In genomic region chr15:84613536-84614527, GRCm38 (mm10) we compare ENCODE assay signal across 8 mouse cellular contexts. TPM values are rescaled to one million over a fixed set of nuclear protein-coding genes. Genes with fewer than 3 reads are reported as not detected.
DNase-seq lines count a peak whose midpoint lies in the region; ATAC-seq lines count a peak whose summit lies in the region.

No protein-coding gene starts in this region.

- DNase-seq in adrenal gland, adult (ENCODE audit: inconsistent age in 2 of 2, low spot score in 1 of 2) = peak; percentile 83 to 97
- DNase-seq in embryo, embryonic 10 days (ENCODE audit: low spot score) = peak; percentile 95
- peak; percentile 88 for DNase-seq in gastrocnemius, postnatal 14 days
- DNase-seq in induced T-regulatory cell, adult 2 months (ENCODE audit: low read depth) = peak; percentile 75
- peak; percentile 60 to 98 for DNase-seq in left cerebral cortex, adult 8-10 months (ENCODE audit: low spot score in 2 of 2)
- DNase-seq in right cerebral cortex, adult 2 months (ENCODE audit: low spot score in 2 of 2) = peak; percentile 96 to 98
- peak; percentile 79 for DNase-seq in urinary bladder, postnatal 10 days (ENCODE audit: low spot score)

- peak; percentile 64 for ATAC-seq in megakaryocyte progenitor cell, adult 5-6 weeks (replicated peaks; ENCODE audit: poor library complexity)

- intact Hi-C loops in gastrocnemius, postnatal 14 days (cut with DNase I; ENCODE audit: low total_unique reads) = loop anchor here (5.0 kb wide), 2 partner anchors 332 to 357 kb away; no protein-coding TSS in a partner anchor

RNA-seq across cellular contexts. Expression of gene Prr5, which starts 55.6 kb away (rescaled TPM):
- 1 to 10 TPM; 7.3 to 8.5 TPM for total RNA-seq in gastrocnemius, postnatal 14 days (2021)
- 10 to 100 TPM in 2 of 4 experiments, 1 to 10 TPM in 2; 9.1 to 13.9 (median 10.2) TPM for total RNA-seq in left cerebral cortex, adult 8-10 months (2022)
- 10.0 and 11.1 TPM in 2 replicates for total RNA-seq in megakaryocyte progenitor cell, adult 5-6 weeks (2015)
- total RNA-seq in megakaryocyte progenitor cell, adult 5-6 weeks (2017) = 3.7 and 7.6 TPM in 2 replicates

RNA-seq across cellular contexts. Expression of gene Rtl6, which starts 56.2 kb away (rescaled TPM):
- 1 to 10 TPM; 3.7 to 4.9 TPM for total RNA-seq in gastrocnemius, postnatal 14 days (2021)
- total RNA-seq in left cerebral cortex, adult 8-10 months (2022) = 10 to 100 TPM; 47.7 to 51.8 (median 50.2) TPM
- 2.4 and 3.1 TPM in 2 replicates for total RNA-seq in megakaryocyte progenitor cell, adult 5-6 weeks (2015)
- 3.0 and 3.2 TPM in 2 replicates for total RNA-seq in megakaryocyte progenitor cell, adult 5-6 weeks (2017)

Comparison
In these comparisons a context has a peak if more than half of its experiments do, and no peak if none do; other contexts are left out.
1. Peak in every context shown above with its lines: DNase-seq and ATAC-seq.
2. RNA of gene Rtl6, which starts 56.2 kb away (total RNA-seq): 47.7 to 51.8 TPM in left cerebral cortex, adult 8-10 months; 3.7 to 4.9 TPM in gastrocnemius, postnatal 14 days and 2.4 to 3.2 TPM in megakaryocyte progenitor cell, adult 5-6 weeks; every median in the first group is over 4 times any median in the second.